Mouse (Mus musculus): Measurements from ENCODE around the gene Btbd6. TPM values are rescaled to one million over a fixed set of nuclear protein-coding genes. Genes with fewer than 3 reads are reported as not detected.

Gene Btbd6
- total RNA-seq, 2 experiments from 2014 or later = 16.8 TPM

Other genes starting within 250 kb of the Btbd6 start
- 1 to 10 TPM; 6.3 to 8.0 TPM for gene Pld4, start 215.8 kb upstream of the Btbd6 start, total RNA-seq (2021)
- gene Ahnak2, start 173.8 kb upstream of the Btbd6 start, total RNA-seq (2021) = 10 to 100 TPM; 14.5 to 19.5 TPM
- gene Clba1, start 167.5 kb upstream of the Btbd6 start, total RNA-seq (2021) = 1 to 10 TPM; 1.9 to 2.2 TPM
- 10 to 100 TPM in 1 of 2 experiments, 1 to 10 TPM in 1; 7.8 to 12.1 TPM for gene Cdca4, start 147.1 kb upstream of the Btbd6 start, total RNA-seq (2021)
- gene Gpr132, start 108.3 kb upstream of the Btbd6 start, total RNA-seq (2021) = 1 to 10 TPM in 1 of 2 experiments, under 1 TPM in 1; 0.22 to 2.0 TPM
- 10 to 100 TPM; 32.1 to 32.4 TPM for gene Jag2, start 46.7 kb upstream of the Btbd6 start, total RNA-seq (2021)
- 1 to 10 TPM; 8.3 to 8.6 TPM for gene Nudt14, start 34.4 kb upstream of the Btbd6 start, total RNA-seq (2021)
- gene Brf1, start 24.2 kb downstream of the Btbd6 start, total RNA-seq (2021) = 10 to 100 TPM; 28.3 to 28.8 TPM
- 10 to 100 TPM; 29.0 to 32.1 TPM for gene Pacs2, start 38.0 kb downstream of the Btbd6 start, total RNA-seq (2021)
- gene Tex22, start 98.0 kb downstream of the Btbd6 start, total RNA-seq (2021) = under 1 TPM in 1 of 2 experiments, not detected in 1; 0.27 TPM
- gene Mta1, start 121.8 kb downstream of the Btbd6 start, total RNA-seq (2021) = 10 to 100 TPM; 45.1 to 46.8 TPM
- 1,000 to 10,000 TPM; 1,350 to 1,351 TPM for gene Crip2, start 163.8 kb downstream of the Btbd6 start, total RNA-seq (2021)
- gene Crip1, start 169.8 kb downstream of the Btbd6 start, total RNA-seq (2021) = 100 to 1,000 TPM; 198 to 224 TPM
- 1 to 10 TPM; 1.1 to 2.1 TPM for gene Tedc1, start 179.9 kb downstream of the Btbd6 start, total RNA-seq (2021)
- gene Tmem121, start 209.4 kb downstream of the Btbd6 start, total RNA-seq (2021) = under 1 TPM; 0.29 to 0.59 TPM

All from heart, postnatal 14 days (tissue).